Mouse (Mus musculus) kidney, postnatal 4 days (tissue): ENCODE measurements at regions not wholly inside any gene's neighbourhood (a gene's known extent, or its start where the extent isn't known, plus 50 kb on each side); places are given as distances from the start of the nearest gene placed in this dataset.

ENCODE experiments used
- DNase-seq, 2 experiments: peaks; one replicate each; pipeline ENCODE4 v3.0.0; 2021; ENCODE audit warnings: mixed read lengths in 2 of 2

GRCm38 (mm10) chr2:57772315-57772714 lies 225.4 kb upstream of the Galnt5 start:
- no peak for DNase-seq

- DNase-seq = no peak
Observed at GRCm38 (mm10) chr2:57776154-57776553, 221.5 kb upstream of the Galnt5 start.

GRCm38 (mm10) chr2:57780836-57781235 lies 216.8 kb upstream of the Galnt5 start:
- no peak for DNase-seq

- no peak for DNase-seq
Observed at GRCm38 (mm10) chr2:57793519-57794296, 204.0 kb upstream of the Galnt5 start.

GRCm38 (mm10) chr2:57799279-57799678 lies 198.4 kb upstream of the Galnt5 start:
- DNase-seq = no peak

GRCm38 (mm10) chr2:57807911-57808310 lies 189.8 kb upstream of the Galnt5 start:
- no peak for DNase-seq

- no peak for DNase-seq
Observed at GRCm38 (mm10) chr2:57812996-57813395, 184.7 kb upstream of the Galnt5 start.

- DNase-seq = no peak
Observed at GRCm38 (mm10) chr2:57820343-57820742, 177.3 kb upstream of the Galnt5 start.

GRCm38 (mm10) chr2:57820923-57821322 lies 176.8 kb upstream of the Galnt5 start:
- DNase-seq = no peak

GRCm38 (mm10) chr2:57828284-57828683 lies 169.4 kb upstream of the Galnt5 start:
- no peak for DNase-seq

- peak; percentile 74 to 75 for DNase-seq
Observed at GRCm38 (mm10) chr2:57832565-57833355, 164.9 kb upstream of the Galnt5 start.

GRCm38 (mm10) chr2:57845135-57845534 lies 152.5 kb upstream of the Galnt5 start:
- DNase-seq = no peak

GRCm38 (mm10) chr2:57847707-57848106 lies 150.0 kb upstream of the Galnt5 start:
- DNase-seq = no peak

GRCm38 (mm10) chr2:57849338-57850057 lies 148.2 kb upstream of the Galnt5 start:
- DNase-seq = no peak

- DNase-seq = no peak
Observed at GRCm38 (mm10) chr2:57850058-57850400, 147.7 kb upstream of the Galnt5 start.

- peak; percentile 10 to 22 for DNase-seq
Observed at GRCm38 (mm10) chr2:57856524-57857107, 141.1 kb upstream of the Galnt5 start.

- DNase-seq = no peak
Observed at GRCm38 (mm10) chr2:57865289-57865688, 132.4 kb upstream of the Galnt5 start.

- DNase-seq = no peak
Observed at GRCm38 (mm10) chr2:57868046-57868445, 129.6 kb upstream of the Galnt5 start.

GRCm38 (mm10) chr2:57900168-57900567 lies 97.5 kb upstream of the Galnt5 start:
- no peak for DNase-seq

GRCm38 (mm10) chr2:57900580-57901247 lies 97.0 kb upstream of the Galnt5 start:
- DNase-seq = no peak

GRCm38 (mm10) chr2:57905184-57905583 lies 92.5 kb upstream of the Galnt5 start:
- DNase-seq = no peak

GRCm38 (mm10) chr2:57906939-57907338 lies 90.7 kb upstream of the Galnt5 start:
- DNase-seq = no peak

GRCm38 (mm10) chr2:57909706-57910105 lies 88.0 kb upstream of the Galnt5 start:
- DNase-seq = no peak
